Comparison of ENCODE assay signal across 9 mouse cellular contexts in the genomic region with DNA sequence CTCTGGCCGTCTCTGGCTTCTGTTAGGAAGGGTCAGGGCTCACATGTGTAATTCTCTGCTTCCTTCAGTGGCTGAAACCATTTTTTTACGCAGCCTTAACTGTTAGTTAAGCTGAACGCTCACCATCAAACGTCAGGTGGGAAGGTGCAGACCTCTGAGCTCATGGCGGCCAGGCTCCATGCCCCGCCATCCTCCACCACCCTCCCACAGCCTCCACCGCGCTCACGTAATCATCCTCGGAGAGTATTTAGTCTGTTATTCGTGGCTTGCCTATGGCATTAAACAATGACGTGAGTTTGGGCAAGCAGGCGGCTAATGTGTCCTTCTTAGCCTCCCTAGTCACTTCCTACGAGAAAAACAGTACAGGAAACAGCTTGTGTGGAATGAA.
A peak's percentile ranks its signal among the peaks of the same experiment; 100 is the strongest.
DNase-seq lines count a peak whose midpoint lies in the region; ATAC-seq and TF ChIP-seq lines count a peak whose summit lies in the region.
"Had no signal": no experiment of that assay in that cellular context is flagged by ENCODE, and none has a peak within 500 bp of the region (broad histone marks: within the 10 kb centered on the region; RNA-seq: fewer than 3 reads in every experiment).

No protein-coding gene starts in this region.

- peaks cover 47% of the 10 kb centered on the region for H3K4me1 ChIP-seq in kidney, embryonic 15.5 days
- peaks cover 3% of the 10 kb centered on the region; the same call in 1 of the 2 replicates for H3K4me1 ChIP-seq in kidney, adult 2 months (ENCODE audit: control insufficient read depth, insufficient read depth, low read length)
- peaks cover 26 to 34% of the 10 kb centered on the region in 2 experiments for H3K4me1 ChIP-seq in ES-E14 (ENCODE audit: control insufficient read depth in 2 of 2, insufficient read depth in 2 of 2, low read length in 2 of 2, poor library complexity in 1 of 2)
- H3K4me1 ChIP-seq in forebrain, embryonic 11.5 days (replicated peaks; ENCODE audit: control insufficient read depth, insufficient read depth, low read length), result peaks cover 10% of the 10 kb centered on the region; the same call in 1 of the 2 replicates
- peaks cover 54% of the 10 kb centered on the region for H3K4me1 ChIP-seq in limb, embryonic 15.5 days

- 32% methylated on average over 14 of the region's 14 CpGs for WGBS in kidney, embryonic 15.5 days
- 26% methylated on average over 14 of the region's 14 CpGs for WGBS in kidney, adult 2 months
- WGBS in forebrain, embryonic 11.5 days, result 72% methylated on average over 14 of the region's 14 CpGs
- WGBS in limb, embryonic 15.5 days, result 38% methylated on average over 14 of the region's 14 CpGs

- TF ChIP-seq POLR2A in kidney, adult 2 months (IDR thresholded peaks at IDR 0.05; ENCODE audit: low read depth, low read length), result no peak

- in situ Hi-C loops in ES-E14 (cut with MboI; ENCODE audit: low sequenced_read_pairs in 2 of 2, unreplicated experiment in 2 of 2), result no loop called here

- no peak for TF ChIP-seq CTCF in kidney, adult 2 months (conservative IDR thresholded peaks at IDR 0.05; ENCODE audit: insufficient read depth, insufficient read length, low read depth, low read length)

- peaks cover 3% of the 10 kb centered on the region; the same call in 1 of the 2 replicates for H3K36me3 ChIP-seq in kidney, embryonic 15.5 days
- H3K36me3 ChIP-seq in kidney, adult 2 months (ENCODE audit: control insufficient read depth, insufficient read depth, low read length), result no peaks in the 10 kb centered on the region
- H3K36me3 ChIP-seq in ES-E14 (ENCODE audit: control insufficient read depth, insufficient read depth, low read length, poor library complexity, severe bottlenecking), result no peaks in the 10 kb centered on the region
- H3K36me3 ChIP-seq in forebrain, embryonic 11.5 days (ENCODE audit: control insufficient read depth, insufficient read depth, low read length), result no peaks in the 10 kb centered on the region
- peaks cover 2% of the 10 kb centered on the region for H3K36me3 ChIP-seq in limb, embryonic 15.5 days

- H3K27ac ChIP-seq in kidney, embryonic 15.5 days, result peak overlapping the region; percentile 64
- H3K27ac ChIP-seq in kidney, adult 2 months (ENCODE audit: insufficient read depth, low read depth, low read length), result no peak overlapping the region
- H3K27ac ChIP-seq in ES-E14 (ENCODE audit: insufficient read depth, low read depth, low read length, poor library complexity, severe bottlenecking), result no peak overlapping the region
- no peak overlapping the region for H3K27ac ChIP-seq in forebrain, embryonic 11.5 days (ENCODE audit: low read depth, low read length)
- H3K27ac ChIP-seq in limb, embryonic 15.5 days, result 0 out of 2 replicates have a peak overlapping the region, but pooled peaks have one; percentile 33

- peak overlapping the region; percentile 55 for H3K4me2 ChIP-seq in kidney, embryonic 15.5 days
- H3K4me2 ChIP-seq in forebrain, embryonic 11.5 days (ENCODE audit: low read depth, low read length, severe bottlenecking), result peak overlapping the region; percentile 34
- H3K4me2 ChIP-seq in limb, embryonic 15.5 days, result peak overlapping the region; percentile 46

- no peak overlapping the region for H3K9ac ChIP-seq in kidney, embryonic 15.5 days
- H3K9ac ChIP-seq in ES-E14 (ENCODE audit: insufficient read depth, low read depth, low read length, poor library complexity, severe bottlenecking), result no peak overlapping the region
- no peak overlapping the region for H3K9ac ChIP-seq in forebrain, embryonic 11.5 days (ENCODE audit: low read length)
- H3K9ac ChIP-seq in limb, embryonic 15.5 days, result no peak overlapping the region

- H3K4me3 ChIP-seq in kidney, embryonic 15.5 days (replicated peaks), result peak overlapping the region; percentile 26
- H3K4me3 ChIP-seq in kidney, adult 2 months (ENCODE audit: insufficient read depth, low read depth, low read length), result no peak overlapping the region
- peak overlapping the region; percentile 4 to 35; a peak in 2 of 4 replicates for H3K4me3 ChIP-seq in ES-E14 (ENCODE audit: insufficient read depth in 1 of 2, low read depth in 1 of 2, low read length in 2 of 2, poor library complexity in 1 of 2, severe bottlenecking in 1 of 2)
- no peak overlapping the region for H3K4me3 ChIP-seq in forebrain, embryonic 11.5 days (ENCODE audit: low read depth, low read length)
- H3K4me3 ChIP-seq in limb, embryonic 15.5 days, result peak overlapping the region; percentile 1; the same call in 1 of the 2 replicates

- H3K9me3 ChIP-seq in kidney, embryonic 15.5 days (replicated peaks), result 0 out of 2 replicates have a peak, but pooled peaks cover 2% of the 10 kb centered on the region
- no peaks in the 10 kb centered on the region for H3K9me3 ChIP-seq in ES-E14 (ENCODE audit: control insufficient read depth, insufficient read depth, low read depth, low read length)
- H3K9me3 ChIP-seq in forebrain, embryonic 11.5 days (ENCODE audit: control insufficient read depth, low read length), result no peaks in the 10 kb centered on the region
- H3K9me3 ChIP-seq in limb, embryonic 15.5 days, result no peaks in the 10 kb centered on the region

- ATAC-seq in kidney, embryonic 15.5 days (replicated peaks; ENCODE audit: low FRiP score), result peak; percentile 13; the same call in 1 of the 2 replicates
- 0 out of 2 replicates have a peak, but pooled peaks have one; percentile 36 for ATAC-seq in forebrain, embryonic 11.5 days (replicated peaks; ENCODE audit: low FRiP score)
- ATAC-seq in limb, embryonic 15.5 days (ENCODE audit: insufficient number of reproducible peaks, low FRiP score, low TSS enrichment, low read depth), result no peak

- DNase-seq in kidney, adult 2 months, result no peak
- no peak for DNase-seq in ES-E14 (ENCODE audit: low read depth, low spot score)
- DNase-seq in forebrain, embryonic 11.5 days (ENCODE audit: low spot score), result no peak
- no peak for DNase-seq in urinary bladder, adult 18-20 months (ENCODE audit: low spot score in 2 of 2)
- DNase-seq in thymus, postnatal 36 days, result no peak
- DNase-seq in embryo, embryonic 11 days, result no peak
- DNase-seq: cerebellum, adult 11-12 months had no signal

- no peaks in the 10 kb centered on the region for H3K27me3 ChIP-seq in kidney, embryonic 15.5 days
- H3K27me3 ChIP-seq in kidney, adult 2 months (replicated peaks; ENCODE audit: control insufficient read depth, insufficient read depth, low read length), result no peaks in the 10 kb centered on the region
- H3K27me3 ChIP-seq in forebrain, embryonic 11.5 days (ENCODE audit: control insufficient read depth, insufficient read depth, low read length), result no peaks in the 10 kb centered on the region
- no peaks in the 10 kb centered on the region for H3K27me3 ChIP-seq in limb, embryonic 15.5 days

TF ChIP-seq in ES-E14, 5 proteins besides CTCF, POLR2A, EP300 and RAD21:
- TF ChIP-seq MAFK (IDR thresholded peaks at IDR 0.05; ENCODE audit: insufficient read depth, low read depth, low read length), result no peak
- TF ChIP-seq HCFC1 (IDR thresholded peaks at IDR 0.05; ENCODE audit: borderline replicate concordance, insufficient read depth, low read length), result no peak
- TF ChIP-seq CHD2 (IDR thresholded peaks at IDR 0.05; ENCODE audit: low read depth, low read length), result no peak
- TF ChIP-seq ZNF384 (IDR thresholded peaks at IDR 0.05; ENCODE audit: low read depth, low read length), result no peak
- TF ChIP-seq ZC3H11A (IDR thresholded peaks at IDR 0.05; ENCODE audit: borderline replicate concordance, low read depth, low read length), result no peak
TF ChIP-seq in ES-E14: peak in this region for 0.

Comparison
In these comparisons a context has a peak if more than half of its experiments do, and no peak if none do; other contexts are left out.
1. H3K27ac ChIP-seq: peak in kidney, embryonic 15.5 days (single experiment) and limb, embryonic 15.5 days (single experiment); none in kidney, adult 2 months (single experiment), ES-E14 (single experiment) and forebrain, embryonic 11.5 days (single experiment).
2. H3K4me3 ChIP-seq: peak in kidney, embryonic 15.5 days (single experiment), ES-E14 (2 of 2) and limb, embryonic 15.5 days (single experiment); none in kidney, adult 2 months (single experiment) and forebrain, embryonic 11.5 days (single experiment).
3. Peak in every context shown above with its lines, with median percentiles within 50 percentile points of each other: H3K4me2 ChIP-seq.